19 mouse cellular contexts compared by ENCODE assay signal in genomic region chr8:73135397-73135796, GRCm38 (mm10).
DNase-seq lines count a peak whose midpoint lies in the region; ATAC-seq and TF ChIP-seq lines count a peak whose summit lies in the region.
"Had no signal": no experiment of that assay in that cellular context is flagged by ENCODE, and none has a peak within 500 bp of the region (broad histone marks: within the 10 kb centered on the region; RNA-seq: fewer than 3 reads in every experiment).

No protein-coding gene starts in this region.

- H3K36me3 ChIP-seq in heart, embryonic 10.5 days: 0 out of 2 replicates have a peak, but pooled peaks cover 3% of the 10 kb centered on the region
- H3K36me3 ChIP-seq in heart, embryonic 14.5 days (ENCODE audit: control insufficient read depth, insufficient read depth, low read length): no peaks in the 10 kb centered on the region; the same call in 1 of the 2 replicates
- H3K36me3 ChIP-seq in intestine, postnatal 0 days (ENCODE audit: control insufficient read depth, insufficient read depth): no peaks in the 10 kb centered on the region
- H3K36me3 ChIP-seq: embryonic facial prominence, embryonic 12.5 days had no signal

- H3K9ac ChIP-seq in heart, embryonic 14.5 days (ENCODE audit: low read length): no peak overlapping the region
- H3K9ac ChIP-seq in intestine, postnatal 0 days (ENCODE audit: low read depth, low read length): no peak overlapping the region
- H3K9ac ChIP-seq: embryonic facial prominence, embryonic 12.5 days; forebrain, embryonic 12.5 days; hindbrain, embryonic 14.5 days had no signal

- TF ChIP-seq CTCF in intestine, postnatal 0 days (IDR thresholded peaks at IDR 0.05; ENCODE audit: low read depth): no peak

- 48% methylated on average over 6 of the region's 6 CpGs for WGBS in heart, embryonic 10.5 days
- 44% methylated on average over 6 of the region's 6 CpGs for WGBS in heart, embryonic 14.5 days
- 42% methylated on average over 6 of the region's 6 CpGs for WGBS in intestine, postnatal 0 days

- no peak for DNase-seq in heart, embryonic 10.5 days (ENCODE audit: low spot score)
- no peak for DNase-seq in heart, adult 18-20 months
- DNase-seq in heart, postnatal 25 days (ENCODE audit: low spot score): no peak
- peak; percentile 9 for DNase-seq in R1 (ENCODE audit: low read depth, low spot score)
- no peak for DNase-seq in left cerebral cortex, postnatal 14 days (ENCODE audit: low spot score in 2 of 2)
- DNase-seq: adrenal gland, postnatal 14 days; cerebellum, adult 11-12 months; cerebellum, adult 9-10 months; cerebellum, postnatal 25 days; gastrocnemius, postnatal 10 days; kidney, adult 18-20 months had no signal

- no peak overlapping the region for H3K4me3 ChIP-seq in heart, embryonic 10.5 days
- H3K4me3 ChIP-seq in heart, embryonic 14.5 days (ENCODE audit: control insufficient read depth in 1 of 2, insufficient read depth in 1 of 2, low read depth in 1 of 2, low read length in 2 of 2): no peak overlapping the region
- no peak overlapping the region for H3K4me3 ChIP-seq in intestine, postnatal 0 days (ENCODE audit: low read depth, low read length)
- H3K4me3 ChIP-seq: embryonic facial prominence, embryonic 12.5 days; forebrain, embryonic 12.5 days; hindbrain, embryonic 10.5 days had no signal

- peak overlapping the region; percentile 76; the same call in 1 of the 2 replicates for H3K27ac ChIP-seq in heart, embryonic 10.5 days
- 0 out of 4 replicates have a peak overlapping the region, but pooled peaks of 1 of the 2 experiments have one; percentile 27 for H3K27ac ChIP-seq in heart, embryonic 14.5 days (replicated peaks in 1 of 2; ENCODE audit: control insufficient read depth in 1 of 2, insufficient read depth in 1 of 2, low read depth in 2 of 2, low read length in 2 of 2)
- no peak overlapping the region for H3K27ac ChIP-seq in intestine, postnatal 0 days (ENCODE audit: low read depth, low read length)
- H3K27ac ChIP-seq: embryonic facial prominence, embryonic 12.5 days; forebrain, embryonic 12.5 days; hindbrain, embryonic 10.5 days; hindbrain, embryonic 14.5 days had no signal

- H3K27me3 ChIP-seq in heart, embryonic 10.5 days (ENCODE audit: insufficient read depth, poor library complexity, severe bottlenecking): no peaks in the 10 kb centered on the region
- H3K27me3 ChIP-seq in heart, embryonic 14.5 days (ENCODE audit: control insufficient read depth, insufficient read depth, low read length): no peaks in the 10 kb centered on the region
- no peaks in the 10 kb centered on the region for H3K27me3 ChIP-seq in intestine, postnatal 0 days (replicated peaks; ENCODE audit: control insufficient read depth, insufficient read depth, low read length)
- H3K27me3 ChIP-seq: embryonic facial prominence, embryonic 12.5 days; forebrain, embryonic 12.5 days had no signal

- intact Hi-C loops in heart, postnatal 25 days (cut with DNase I): no loop called here
- intact Hi-C loops in left cerebral cortex, postnatal 14 days (cut with DNase I): no loop called here

- H3K4me1 ChIP-seq in heart, embryonic 10.5 days: peaks cover 25% of the 10 kb centered on the region
- H3K4me1 ChIP-seq in heart, embryonic 14.5 days (ENCODE audit: control insufficient read depth in 2 of 2, insufficient read depth in 2 of 2, low read length in 2 of 2): peaks cover 4 to 14% of the 10 kb centered on the region in 2 experiments; a peak in 3 of 4 replicates
- no peaks in the 10 kb centered on the region for H3K4me1 ChIP-seq in intestine, postnatal 0 days (replicated peaks; ENCODE audit: control insufficient read depth, insufficient read depth, low read length)
- H3K4me1 ChIP-seq: embryonic facial prominence, embryonic 12.5 days; forebrain, embryonic 12.5 days; hindbrain, embryonic 10.5 days had no signal

- H3K9me3 ChIP-seq in heart, embryonic 10.5 days: no peaks in the 10 kb centered on the region
- no peaks in the 10 kb centered on the region for H3K9me3 ChIP-seq in heart, embryonic 14.5 days (ENCODE audit: control insufficient read depth, low read length)
- H3K9me3 ChIP-seq in intestine, postnatal 0 days (ENCODE audit: control insufficient read depth): no peaks in the 10 kb centered on the region
- H3K9me3 ChIP-seq: embryonic facial prominence, embryonic 12.5 days; forebrain, embryonic 12.5 days; hindbrain, embryonic 10.5 days had no signal

- peak overlapping the region; percentile 34 for H3K4me2 ChIP-seq in heart, embryonic 14.5 days (ENCODE audit: low read length)
- peak overlapping the region; percentile 27; the same call in 1 of the 2 replicates for H3K4me2 ChIP-seq in intestine, postnatal 0 days (replicated peaks; ENCODE audit: low read depth)
- H3K4me2 ChIP-seq: embryonic facial prominence, embryonic 12.5 days; forebrain, embryonic 12.5 days; hindbrain, embryonic 14.5 days had no signal

- no peak for ATAC-seq in heart, embryonic 14.5 days (ENCODE audit: insufficient number of reproducible peaks, insufficient read depth, low FRiP score, low read depth)
- ATAC-seq in intestine, postnatal 0 days: peak; percentile 70
- ATAC-seq: activated CD4-positive, CD25-positive, alpha-beta regulatory T cell, adult 4 months; forebrain, embryonic 16.5 days had no signal
